Mouse (Mus musculus) CD8-positive naive resting alpha-beta T cell, adult 2 months (primary cell): ENCODE data around the gene Msh4.

Experiments used
- DNase-seq, 2 experiments: peaks; one replicate each; pipeline ENCODE4 v3.0.0; 2022; ENCODE audit warnings: low read depth in 2 of 2, low spot score in 2 of 2

The Msh4 gene

DNA sequence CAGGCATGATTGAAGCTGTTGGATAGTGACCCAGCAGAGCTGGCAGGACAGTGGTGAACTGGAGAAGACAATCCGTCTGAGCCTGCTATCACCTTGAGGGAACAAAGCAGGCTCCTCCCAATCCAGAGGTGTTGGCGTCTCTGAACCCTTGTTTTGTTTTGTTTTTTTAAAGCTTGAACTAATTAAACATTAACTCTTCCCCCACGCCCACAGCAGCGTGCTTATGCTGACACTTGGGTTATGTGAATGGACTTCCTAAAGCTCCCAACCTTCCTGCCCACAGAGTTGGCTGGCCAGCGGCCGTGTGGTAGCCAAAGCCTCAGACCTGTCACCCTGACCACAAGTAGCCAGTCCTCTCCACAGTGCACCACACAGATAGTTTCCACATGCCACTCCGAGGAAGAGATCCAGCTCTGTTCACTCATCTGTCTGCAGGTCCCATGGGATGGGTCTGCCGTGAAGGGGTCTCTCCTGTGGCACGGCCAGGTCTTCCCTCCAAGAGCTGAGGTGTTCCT is 88.5 kb downstream of the Msh4 start:
- DNase-seq: no peak

DNA sequence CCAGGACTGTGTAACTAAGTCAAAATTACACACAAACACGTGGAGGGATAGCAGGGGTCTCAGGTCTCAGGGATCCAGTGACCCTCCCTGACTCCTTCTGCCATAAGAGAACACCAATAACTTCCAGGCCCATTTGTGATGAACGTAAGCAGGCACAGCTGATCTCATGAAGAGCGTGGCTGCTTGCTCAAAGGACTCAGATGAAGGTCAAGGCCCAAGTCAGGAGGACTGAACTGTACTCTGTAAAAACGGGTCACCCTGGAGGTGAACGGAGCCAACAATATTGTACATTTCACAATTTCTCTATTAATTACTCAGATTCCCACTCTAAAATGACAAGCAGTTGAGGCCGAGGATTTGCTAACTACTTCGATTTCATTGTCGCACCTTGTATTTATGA is 91.9 kb downstream of the Msh4 start:
- no peak for DNase-seq

DNA sequence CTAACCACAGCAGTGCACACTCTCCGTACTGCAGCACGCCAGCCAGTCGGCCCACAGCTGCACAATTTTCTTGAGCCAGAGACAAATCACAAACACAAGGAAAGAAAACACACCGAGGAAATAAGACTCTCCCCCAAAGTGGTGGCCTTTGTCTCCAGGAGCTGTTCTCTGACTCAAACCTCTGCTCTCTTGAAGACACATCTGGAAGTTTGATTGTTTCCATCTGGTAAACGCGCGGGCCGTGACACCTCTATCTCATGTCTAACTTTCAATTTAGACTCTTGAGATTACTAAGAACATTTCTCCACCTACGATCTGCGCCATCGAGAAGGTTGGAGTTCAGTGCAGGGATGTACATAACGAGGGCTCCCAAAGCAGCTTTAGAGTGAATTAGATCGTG is 97.5 kb downstream of the Msh4 start:
- DNase-seq: no peak

DNA sequence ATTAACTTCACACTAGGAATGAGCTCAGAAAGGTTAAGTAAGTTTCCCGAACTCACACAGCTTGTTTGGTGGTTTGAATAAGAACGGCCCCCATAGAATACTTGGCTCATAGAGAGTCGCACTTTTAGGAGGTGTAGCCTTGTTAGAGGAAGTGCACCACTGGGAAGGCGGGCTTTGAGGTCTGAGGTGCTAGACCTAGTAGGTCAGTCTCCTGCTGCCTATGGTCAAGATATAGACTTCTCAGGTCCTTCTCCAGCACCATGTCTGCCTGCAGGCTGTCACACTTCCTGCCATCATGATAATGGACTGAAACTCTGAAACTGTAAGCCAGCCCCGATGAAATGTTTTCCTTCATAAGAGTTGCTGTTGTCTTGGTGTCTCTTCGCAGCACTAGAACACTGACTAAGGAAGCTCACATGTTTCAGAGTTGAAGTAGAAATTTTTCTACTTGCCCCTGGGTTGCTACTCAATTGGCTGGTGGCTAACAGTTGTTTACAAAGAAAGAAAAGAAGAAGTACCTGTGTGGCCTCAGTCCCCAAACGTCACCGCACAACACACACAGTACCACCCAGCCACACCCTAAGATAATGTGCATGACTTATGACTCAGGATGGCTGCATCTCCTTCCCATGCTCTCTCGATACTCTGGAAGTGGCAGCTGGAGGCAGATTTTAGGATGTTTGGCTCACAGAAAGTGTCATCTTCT is 98.3 kb downstream of the Msh4 start:
- DNase-seq: no peak
